Mouse (Mus musculus) liver, adult (tissue): ENCODE data around the gene C1qtnf5.

ENCODE experiments used
- GATA4 ChIP-seq: IDR thresholded peaks from 2 replicates; pipeline ENCODE4 v1.6.1; 2014; ENCODE audit warnings: mild to moderate bottlenecking, low read length; ENCODE audit not compliant: insufficient replicate concordance

C1qtnf5 gene

DNA sequence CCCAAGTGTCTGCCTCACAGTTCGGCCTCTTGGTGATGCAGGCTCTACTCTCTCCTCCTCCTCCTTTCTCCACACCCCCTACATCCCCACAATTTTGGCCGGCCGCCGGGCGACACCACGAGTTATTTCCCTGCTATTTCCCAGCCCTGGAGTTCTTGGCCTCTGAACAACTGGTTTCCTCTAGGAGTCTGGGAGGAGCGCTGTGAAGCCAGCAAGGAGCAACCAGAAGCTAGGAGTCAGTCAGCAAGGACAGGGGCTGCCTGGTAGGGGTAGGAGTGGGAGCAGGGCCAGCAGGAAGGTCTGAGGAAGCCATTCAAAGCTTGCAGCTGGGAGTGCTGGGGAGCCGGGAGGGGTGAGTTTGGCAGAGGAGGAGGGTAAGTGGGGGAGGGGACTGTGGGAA lies at the start of gene C1qtnf5:
Gene C1qtnf5, plus strand, starts transcription at position 136 of the 400 bp plus-strand sequence.
- TF ChIP-seq GATA4, result no peak

GRCm38 (mm10) chr9:44058606-44059005 lies 48.4 kb upstream of the C1qtnf5 start:
- no peak for TF ChIP-seq GATA4

DNA sequence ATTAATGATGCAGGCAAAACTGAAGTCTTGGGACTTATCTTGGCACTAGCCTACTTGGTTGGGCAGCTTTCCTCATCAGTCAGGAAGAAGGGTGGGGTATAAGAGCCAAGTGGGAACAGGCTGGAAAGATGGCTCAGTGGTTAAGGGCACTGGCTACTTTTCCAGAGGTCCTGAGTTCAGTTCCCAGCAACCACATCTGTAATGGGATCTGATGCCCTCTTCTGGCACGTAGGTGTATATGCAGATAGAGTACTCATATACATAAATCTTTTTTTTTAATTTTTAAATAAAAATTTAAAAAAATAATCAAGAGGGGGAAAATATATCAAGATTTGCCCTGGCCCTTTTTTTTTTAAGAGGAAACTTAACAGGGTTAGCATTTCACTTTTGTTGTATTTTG lies 41.9 kb upstream of the C1qtnf5 start:
- TF ChIP-seq GATA4, result no peak

GRCm38 (mm10) chr9:44066785-44067225 lies 40.2 kb upstream of the C1qtnf5 start, which contains the start of gene Usp2:
TSS of gene Usp2 (plus strand) at chr9:44067021.
- TF ChIP-seq GATA4, result no peak; the same call in 1 of the 2 replicates

DNA sequence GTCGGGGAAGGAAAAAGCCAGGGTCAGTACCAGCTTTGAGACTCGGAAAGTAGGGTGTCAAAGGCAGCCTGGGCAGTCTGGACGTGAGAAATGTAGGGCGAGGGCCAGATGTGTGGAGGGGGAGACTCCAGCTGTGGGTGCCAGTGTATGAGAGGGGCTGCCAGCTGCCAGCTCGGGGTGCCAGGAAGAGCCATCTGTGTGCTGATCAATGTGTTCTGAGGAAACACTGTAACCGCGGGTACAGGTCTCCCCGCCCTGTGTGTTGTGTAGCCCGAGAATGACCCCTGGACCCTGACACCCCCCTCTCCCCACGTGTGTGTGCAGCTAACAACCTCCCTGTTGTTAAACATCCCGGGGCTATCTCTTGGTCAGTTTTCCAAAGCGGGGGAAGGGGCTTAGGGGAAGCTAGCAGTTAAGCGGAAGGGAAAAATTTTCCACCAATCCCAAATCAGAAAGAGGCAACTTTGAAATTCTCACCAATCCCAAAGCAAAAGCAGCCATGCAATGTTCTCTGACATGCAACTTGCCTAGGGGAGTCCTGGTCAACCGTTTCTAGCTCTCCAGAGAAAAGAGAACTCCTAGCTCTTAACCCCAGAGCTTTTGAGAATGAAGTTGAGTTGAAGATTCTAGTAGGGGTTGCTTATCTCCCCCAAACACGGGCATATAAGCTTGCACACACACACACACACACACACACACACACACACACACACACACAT lies 39.6 kb upstream of the C1qtnf5 start:
- no peak for TF ChIP-seq GATA4

- no peak for TF ChIP-seq GATA4
These were observed 39.1 kb upstream of the C1qtnf5 start for GRCm38 (mm10) chr9:44067960-44068330.

GRCm38 (mm10) chr9:44069252-44069651 lies 37.8 kb upstream of the C1qtnf5 start:
- TF ChIP-seq GATA4, result no peak

- no peak for TF ChIP-seq GATA4
These were observed 36.8 kb upstream of the C1qtnf5 start for GRCm38 (mm10) chr9:44070113-44070843.

- no peak for TF ChIP-seq GATA4
These were observed 36.2 kb upstream of the C1qtnf5 start for GRCm38 (mm10) chr9:44070844-44071231.

- no peak for TF ChIP-seq GATA4
These were observed 35.0 kb upstream of the C1qtnf5 start for GRCm38 (mm10) chr9:44071914-44072598.

DNA sequence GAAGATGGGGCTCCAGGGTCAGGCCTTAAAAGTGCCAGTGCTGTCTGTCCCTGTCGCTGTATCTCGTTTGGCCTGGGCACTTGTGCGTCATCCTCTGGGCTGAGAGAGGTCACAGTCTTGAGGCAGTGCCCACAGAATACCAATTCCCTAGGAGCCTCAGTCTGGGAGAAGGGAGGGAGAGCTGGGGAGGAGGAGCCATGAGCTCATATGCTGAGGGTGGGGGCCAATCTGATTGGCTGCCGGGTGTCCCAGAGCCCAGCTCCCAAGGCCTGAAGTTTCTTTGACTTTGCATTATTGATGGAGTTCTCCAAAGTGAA lies 34.5 kb upstream of the C1qtnf5 start:
- no peak for TF ChIP-seq GATA4

- no peak for TF ChIP-seq GATA4
These were observed 33.9 kb upstream of the C1qtnf5 start for GRCm38 (mm10) chr9:44073115-44073514.

- TF ChIP-seq GATA4, result no peak
These were observed 32.4 kb upstream of the C1qtnf5 start for GRCm38 (mm10) chr9:44074395-44075275.

GRCm38 (mm10) chr9:44075276-44075995 lies 31.6 kb upstream of the C1qtnf5 start:
- TF ChIP-seq GATA4, result no peak

DNA sequence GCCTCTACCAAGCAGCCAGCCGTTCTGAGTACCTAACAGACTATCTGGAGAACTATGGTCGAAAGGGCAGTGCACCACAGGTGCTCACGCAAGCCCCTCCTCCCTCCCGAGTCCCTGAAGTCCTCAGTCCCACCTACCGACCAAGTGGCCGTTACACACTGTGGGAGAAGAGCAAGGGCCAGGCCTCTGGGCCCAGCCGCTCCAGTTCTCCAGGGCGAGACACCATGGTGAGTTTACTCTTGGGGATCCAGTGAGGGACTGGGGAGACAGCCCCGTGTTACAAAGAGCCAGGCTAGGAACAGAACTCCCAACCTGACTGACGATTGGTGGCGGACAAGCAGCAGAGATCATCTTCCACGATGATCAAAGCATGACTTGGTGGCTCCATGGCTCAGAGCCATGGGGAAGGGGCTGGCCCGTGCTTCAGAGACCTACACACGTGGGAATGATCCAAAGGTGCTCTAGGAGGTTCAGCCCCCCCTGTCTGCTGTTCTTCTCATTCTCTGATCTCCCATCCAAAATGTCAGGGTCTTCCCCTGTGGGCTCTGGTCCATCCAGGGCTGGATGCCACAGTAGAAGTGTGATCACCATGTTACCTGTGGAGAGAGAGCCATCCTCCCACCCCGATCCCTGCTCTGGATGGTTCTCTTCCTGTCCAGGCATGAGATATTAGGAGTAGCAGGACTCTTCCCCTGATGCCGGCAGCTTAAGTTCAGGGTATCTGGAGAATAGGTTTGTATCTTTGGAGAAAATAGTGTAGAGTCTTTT lies 30.9 kb upstream of the C1qtnf5 start:
- no peak for TF ChIP-seq GATA4
